Mouse (Mus musculus) layer of hippocampus, postnatal 10 days (tissue): Measurements from ENCODE around the gene Fam83f. TPM values are rescaled to one million over a fixed set of nuclear protein-coding genes. Genes with fewer than 3 reads are reported as not detected.
A peak's percentile ranks its signal among the peaks of the same experiment; 100 is the strongest.

Experiments used
- DNase-seq, 2 experiments: peaks; one replicate each; pipeline ENCODE4 v3.0.0; 2021; ENCODE audit warnings: low spot score in 2 of 2
- long read RNA-seq: library from polyadenylated mRNA; stranded (forward); transcript quantifications from one replicate; pipeline ENCODE4 v2.0.0, GENCODE M21; 2023
- total RNA-seq, 2 experiments: library from RNA; stranded (reverse); gene quantifications; 2 replicates each; pipeline ENCODE4 v1.2.3; 2021

Gene Fam83f
- under 1 TPM; 0.11 to 0.13 TPM for total RNA-seq
- long read RNA-seq: 0 reads

GRCm38 (mm10) chr15:80671295-80672252, at the start of gene Fam83f:
Gene Fam83f, plus strand, starts transcription at chr15:80671847.
- DNase-seq: no peak

GRCm38 (mm10) chr15:80623171-80623837, 48.3 kb upstream of the Fam83f start:
- no peak for DNase-seq

GRCm38 (mm10) chr15:80626472-80626871, 45.2 kb upstream of the Fam83f start:
- DNase-seq: no peak

GRCm38 (mm10) chr15:80630147-80630546, 41.5 kb upstream of the Fam83f start:
- no peak for DNase-seq

- DNase-seq: no peak
These were observed 40.9 kb upstream of the Fam83f start for GRCm38 (mm10) chr15:80630711-80631110.

- DNase-seq: no peak
These were observed 40.3 kb upstream of the Fam83f start for GRCm38 (mm10) chr15:80631311-80631710.

GRCm38 (mm10) chr15:80632280-80632893, 39.3 kb upstream of the Fam83f start:
- DNase-seq: no peak

- DNase-seq: peak in 1 of 2 experiments; percentile 39
These were observed 37.1 kb upstream of the Fam83f start for GRCm38 (mm10) chr15:80634391-80635193.

- DNase-seq: no peak
These were observed 34.8 kb upstream of the Fam83f start for GRCm38 (mm10) chr15:80636757-80637372.

- no peak for DNase-seq
These were observed 32.5 kb upstream of the Fam83f start for GRCm38 (mm10) chr15:80639071-80639702.

GRCm38 (mm10) chr15:80639874-80640273, 31.8 kb upstream of the Fam83f start:
- no peak for DNase-seq

- DNase-seq: no peak
These were observed 29.8 kb upstream of the Fam83f start for GRCm38 (mm10) chr15:80641702-80642435.

GRCm38 (mm10) chr15:80645006-80645797, 26.4 kb upstream of the Fam83f start:
- DNase-seq: no peak

GRCm38 (mm10) chr15:80648977-80649606, 22.6 kb upstream of the Fam83f start:
- peak in 1 of 2 experiments; percentile 27 for DNase-seq

- DNase-seq: no peak
These were observed 21.2 kb upstream of the Fam83f start for GRCm38 (mm10) chr15:80650412-80650811.

GRCm38 (mm10) chr15:80653865-80654264, 17.8 kb upstream of the Fam83f start:
- no peak for DNase-seq

- DNase-seq: peak in 1 of 2 experiments; percentile 52
These were observed 12.7 kb upstream of the Fam83f start for GRCm38 (mm10) chr15:80658815-80659471.
